ENCODE assay signal across 18 mouse cellular contexts in the genomic region with DNA sequence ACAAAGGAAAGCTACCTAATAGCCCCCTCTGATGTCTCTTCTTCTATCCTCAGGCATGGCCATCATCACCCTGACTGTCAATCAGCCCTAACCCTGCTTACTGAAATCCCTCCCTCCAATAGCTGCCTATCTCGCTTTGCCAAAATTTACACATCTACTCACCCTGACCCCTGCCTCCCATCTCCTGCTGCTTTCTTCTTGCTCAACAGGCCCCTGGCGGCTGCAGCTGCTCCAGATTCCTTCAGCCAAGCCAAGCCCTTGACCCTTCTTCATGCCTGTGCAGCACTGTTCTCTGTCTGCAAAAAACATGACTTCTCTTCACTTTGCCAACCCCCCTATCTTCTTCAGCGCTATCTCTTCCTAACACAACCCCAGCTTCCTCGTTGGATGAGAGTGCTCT.
DNase-seq lines count a peak whose midpoint lies in the region; TF ChIP-seq lines count a peak whose summit lies in the region.
"Had no signal": no experiment of that assay in that cellular context is flagged by ENCODE, and none has a peak within 500 bp of the region (broad histone marks: within the 10 kb centered on the region; RNA-seq: fewer than 3 reads in every experiment).

No protein-coding gene starts in this region.

- H3K4me1 ChIP-seq in lung, adult 2 months (ENCODE audit: control insufficient read depth, insufficient read depth, low read length), result no peaks in the 10 kb centered on the region
- H3K4me1 ChIP-seq: megakaryocyte, embryonic 14.5 days had no signal

- intact Hi-C loops in left cerebral cortex, adult 2 months (cut with DNase I), result no loop called here

- H3K27ac ChIP-seq in left cerebral cortex, adult 2 months, result no peak overlapping the region
- H3K27ac ChIP-seq: embryonic facial prominence, embryonic 10.5 days; forebrain, embryonic 15.5 days; hindbrain, embryonic 12.5 days; limb, embryonic 12.5 days; midbrain, embryonic 13.5 days; stomach, postnatal 0 days had no signal

- TF ChIP-seq POLR2A in lung, adult 2 months (IDR thresholded peaks at IDR 0.05; ENCODE audit: borderline replicate concordance, extremely low read depth, low read depth, low read length), result no peak

- TF ChIP-seq CTCF in lung, adult 2 months (IDR thresholded peaks at IDR 0.05; ENCODE audit: insufficient read depth, low read length), result no peak
- no peak for TF ChIP-seq CTCF in left cerebral cortex, adult 2 months (IDR thresholded peaks at IDR 0.05)

- no peak overlapping the region for H3K4me3 ChIP-seq in lung, adult 2 months (replicated peaks; ENCODE audit: extremely low read depth, low read depth, low read length)
- no peak overlapping the region for H3K4me3 ChIP-seq in left cerebral cortex, adult 2 months
- H3K4me3 ChIP-seq: embryonic facial prominence, embryonic 10.5 days; forebrain, embryonic 15.5 days; hindbrain, embryonic 12.5 days; layer of hippocampus, adult 2 months; limb, embryonic 12.5 days; megakaryocyte, embryonic 14.5 days; midbrain, embryonic 13.5 days had no signal

- DNase-seq in adrenal gland, adult 8-10 months, result peak; percentile 65
- DNase-seq in adrenal gland, adult 18-20 months (ENCODE audit: low spot score in 2 of 2), result no peak
- peak; percentile 30 to 34 for DNase-seq in lung, adult 18-20 months
- DNase-seq in lung, adult 2 months, result no peak
- peak; percentile 51 to 57 for DNase-seq in adrenal gland, postnatal 36 days
- peak; percentile 59 for DNase-seq in lung, postnatal 36 days
- DNase-seq in left cerebral cortex, adult 2 months (ENCODE audit: extremely low spot score in 1 of 2, low spot score in 2 of 2), result no peak
- no peak for DNase-seq in right cerebral cortex, postnatal 25 days
- DNase-seq: cerebellum, adult 11 months; layer of hippocampus, postnatal 36 days had no signal

- WGBS in lung, adult 2 months, result 71% methylated on average over 4 of the region's 4 CpGs

Comparison
In these comparisons a context has a peak if more than half of its experiments do, and no peak if none do; other contexts are left out.
1. DNase-seq: peak in adrenal gland, adult 8-10 months (single experiment), lung, adult 18-20 months (2 of 2), adrenal gland, postnatal 36 days (2 of 2) and lung, postnatal 36 days (single experiment); none in adrenal gland, adult 18-20 months (0 of 2), lung, adult 2 months (single experiment), left cerebral cortex, adult 2 months (0 of 2) and right cerebral cortex, postnatal 25 days (single experiment).